Mouse (Mus musculus): ENCODE measurements around the gene Dnajc11. TPM values are rescaled to one million over a fixed set of nuclear protein-coding genes. Genes with fewer than 3 reads are reported as not detected.

Gene Dnajc11
- polyA plus RNA-seq, 1 experiment from 2014 or later = 61.1 TPM

GRCm38 (mm10) chr4:151902689-151903241 is 30.7 kb upstream of the Dnajc11 start:
- Histone ChIP-seq H3K9ac (no peak overlapping the region), H3K36me3 (no peaks in the 10 kb centered on the region), H3K27me3 (replicated peaks) (no peaks in the 10 kb centered on the region), H3K4me3 (no peak overlapping the region), H3K4me2 (no peak overlapping the region), H3K27ac (ENCODE audit: poor library complexity, severe bottlenecking) (no peak overlapping the region), H3K9me3 (replicated peaks) (0 out of 2 replicates have a peak, but pooled peaks cover 6% of the 10 kb centered on the region), H3K4me1 (replicated peaks) (peaks cover 25% of the 10 kb centered on the region)
- 0 out of 2 replicates have a peak, but pooled peaks have one; percentile 48 for ATAC-seq (ENCODE audit: insufficient number of reproducible peaks, low FRiP score)
- 39% methylated on average over 14 of the region's 14 CpGs for WGBS

- Histone ChIP-seq H3K9ac (no peak overlapping the region), H3K9me3 (replicated peaks) (0 out of 2 replicates have a peak, but pooled peaks cover 6% of the 10 kb centered on the region), H3K36me3 (no peaks in the 10 kb centered on the region), H3K4me2 (no peak overlapping the region), H3K27ac (ENCODE audit: poor library complexity, severe bottlenecking) (no peak overlapping the region), H3K4me1 (replicated peaks) (peaks cover 32% of the 10 kb centered on the region), H3K27me3 (replicated peaks) (no peaks in the 10 kb centered on the region), H3K4me3 (no peak overlapping the region)
- 31% methylated on average over 11 of the region's 11 CpGs for WGBS
- peak; percentile 44; the same call in 1 of the 2 replicates for ATAC-seq (ENCODE audit: insufficient number of reproducible peaks, low FRiP score)
Observed at GRCm38 (mm10) chr4:151904098-151904497, 29.4 kb upstream of the Dnajc11 start.

GRCm38 (mm10) chr4:151905621-151906020 is 27.9 kb upstream of the Dnajc11 start:
- ATAC-seq (ENCODE audit: insufficient number of reproducible peaks, low FRiP score) = no peak
- Histone ChIP-seq H3K27ac (ENCODE audit: poor library complexity, severe bottlenecking) (no peak overlapping the region), H3K4me3 (no peak overlapping the region), H3K9ac (no peak overlapping the region), H3K4me2 (no peak overlapping the region), H3K4me1 (replicated peaks) (peaks cover 32% of the 10 kb centered on the region), H3K9me3 (replicated peaks) (no peaks in the 10 kb centered on the region), H3K36me3 (no peaks in the 10 kb centered on the region), H3K27me3 (replicated peaks) (no peaks in the 10 kb centered on the region)
- WGBS = 76% methylated on average over 4 of the region's 4 CpGs

- ATAC-seq (ENCODE audit: insufficient number of reproducible peaks, low FRiP score) = no peak
- 57% methylated on average over 26 of the region's 26 CpGs for WGBS
- no peak overlapping the region for H3K4me3 ChIP-seq
Observed at GRCm38 (mm10) chr4:151907577-151908343, 25.7 kb upstream of the Dnajc11 start.

GRCm38 (mm10) chr4:151908809-151909208 is 24.7 kb upstream of the Dnajc11 start:
- Histone ChIP-seq H3K36me3 (no peaks in the 10 kb centered on the region), H3K4me2 (no peak overlapping the region), H3K4me1 (replicated peaks) (peaks cover 21% of the 10 kb centered on the region), H3K9ac (no peak overlapping the region), H3K27me3 (replicated peaks) (no peaks in the 10 kb centered on the region), H3K27ac (ENCODE audit: poor library complexity, severe bottlenecking) (no peak overlapping the region), H3K4me3 (no peak overlapping the region), H3K9me3 (replicated peaks) (0 out of 2 replicates have a peak, but pooled peaks cover 2% of the 10 kb centered on the region)
- WGBS = 73% methylated on average over 8 of the region's 8 CpGs
- ATAC-seq (ENCODE audit: insufficient number of reproducible peaks, low FRiP score) = no peak

More at GRCm38 (mm10) chr4:151907577-151908343, 25.7 kb upstream of the Dnajc11 start:
- Histone ChIP-seq H3K4me2 (peak overlapping the region; percentile 45), H3K9ac (no peak overlapping the region), H3K9me3 (replicated peaks) (0 out of 2 replicates have a peak, but pooled peaks cover 2% of the 10 kb centered on the region), H3K36me3 (no peaks in the 10 kb centered on the region), H3K27me3 (replicated peaks) (no peaks in the 10 kb centered on the region), H3K4me1 (replicated peaks) (peaks cover 26% of the 10 kb centered on the region), H3K27ac (ENCODE audit: poor library complexity, severe bottlenecking) (no peak overlapping the region)

- no peaks in the 10 kb centered on the region for H3K4me1 ChIP-seq (replicated peaks)
- no peak for ATAC-seq (ENCODE audit: insufficient number of reproducible peaks, low FRiP score)
- no peaks in the 10 kb centered on the region for H3K36me3 ChIP-seq
- H3K9me3 ChIP-seq (replicated peaks) = peaks cover 17% of the 10 kb centered on the region
- no peaks in the 10 kb centered on the region for H3K27me3 ChIP-seq (replicated peaks)
- no peak overlapping the region for H3K27ac ChIP-seq (ENCODE audit: poor library complexity, severe bottlenecking)
- no peak overlapping the region for H3K9ac ChIP-seq
- no peak overlapping the region for H3K4me3 ChIP-seq
- no peak overlapping the region for H3K4me2 ChIP-seq
- 85% methylated on average over 11 of the region's 11 CpGs for WGBS
Observed at GRCm38 (mm10) chr4:151916271-151916670, 17.2 kb upstream of the Dnajc11 start.

- no peaks in the 10 kb centered on the region for H3K4me1 ChIP-seq (replicated peaks)
- no peak overlapping the region for H3K4me3 ChIP-seq
- no peak for ATAC-seq (ENCODE audit: insufficient number of reproducible peaks, low FRiP score)
- peaks cover 31% of the 10 kb centered on the region for H3K9me3 ChIP-seq (replicated peaks)
- H3K36me3 ChIP-seq = no peaks in the 10 kb centered on the region
- H3K9ac ChIP-seq = no peak overlapping the region
- no peak overlapping the region for H3K27ac ChIP-seq (ENCODE audit: poor library complexity, severe bottlenecking)
- H3K27me3 ChIP-seq (replicated peaks) = no peaks in the 10 kb centered on the region
- peak overlapping the region; percentile 63 for H3K4me2 ChIP-seq
- WGBS = 67% methylated on average over 20 of the region's 20 CpGs
Observed at GRCm38 (mm10) chr4:151919135-151919840, 14.2 kb upstream of the Dnajc11 start.

- Histone ChIP-seq H3K4me3 (peak overlapping the region; percentile 5; the same call in 1 of the 2 replicates), H3K4me2 (peak overlapping the region; percentile 63), H3K27me3 (replicated peaks) (no peaks in the 10 kb centered on the region), H3K36me3 (no peaks in the 10 kb centered on the region), H3K27ac (ENCODE audit: poor library complexity, severe bottlenecking) (no peak overlapping the region), H3K9me3 (replicated peaks) (peaks cover 27% of the 10 kb centered on the region), H3K9ac (no peak overlapping the region), H3K4me1 (replicated peaks) (no peaks in the 10 kb centered on the region)
- 14% methylated on average over 16 of the region's 16 CpGs for WGBS
- ATAC-seq (ENCODE audit: insufficient number of reproducible peaks, low FRiP score) = peak; percentile 22; the same call in 1 of the 2 replicates
Observed at GRCm38 (mm10) chr4:151919900-151920643, 13.4 kb upstream of the Dnajc11 start.

GRCm38 (mm10) chr4:151922124-151922523 is 11.4 kb upstream of the Dnajc11 start:
- Histone ChIP-seq H3K27ac (ENCODE audit: poor library complexity, severe bottlenecking) (no peak overlapping the region), H3K36me3 (no peaks in the 10 kb centered on the region), H3K9me3 (replicated peaks) (peaks cover 20% of the 10 kb centered on the region), H3K4me1 (replicated peaks) (no peaks in the 10 kb centered on the region), H3K4me3 (no peak overlapping the region), H3K4me2 (no peak overlapping the region), H3K27me3 (replicated peaks) (no peaks in the 10 kb centered on the region), H3K9ac (no peak overlapping the region)
- no peak for ATAC-seq (ENCODE audit: insufficient number of reproducible peaks, low FRiP score)
- WGBS = 86% methylated on average over 3 of the region's 3 CpGs

- H3K9ac ChIP-seq = peak overlapping the region; percentile 35; the same call in 1 of the 2 replicates
- H3K9me3 ChIP-seq (replicated peaks) = no peaks in the 10 kb centered on the region
- no peak overlapping the region for H3K27ac ChIP-seq (ENCODE audit: poor library complexity, severe bottlenecking)
- peak overlapping the region; percentile 99 for H3K4me2 ChIP-seq
- no peaks in the 10 kb centered on the region for H3K36me3 ChIP-seq
- no peak for ATAC-seq (ENCODE audit: insufficient number of reproducible peaks, low FRiP score)
- WGBS = 78% methylated on average over 13 of the region's 13 CpGs
- no peaks in the 10 kb centered on the region; the same call in 1 of the 2 replicates for H3K27me3 ChIP-seq (replicated peaks)
- H3K4me1 ChIP-seq (replicated peaks) = peaks cover 27% of the 10 kb centered on the region
- H3K4me3 ChIP-seq = peak overlapping the region; percentile 98
Observed at GRCm38 (mm10) chr4:151932576-151933504, 651 bp upstream of the Dnajc11 start.

Measured in heart, embryonic 12.5 days (tissue).